Mouse (Mus musculus) intestine, embryonic 14.5 days (tissue): ENCODE results near the gene Hrh2. TPM values are rescaled to one million over a fixed set of nuclear protein-coding genes. Genes with fewer than 3 reads are reported as not detected.

ENCODE experiments used
- polyA plus RNA-seq: library from polyadenylated mRNA; unstranded; fragments of >200 nt; fragmentation: Nextera tagmentation; extraction: Ambion mirVana; gene quantifications from 2 replicates; pipeline ENCODE4 v1.2.1, GENCODE M21; 2014

Hrh2 gene
- polyA plus RNA-seq, 1 experiment from 2014 or later = 0.16 TPM

Other genes starting within 250 kb of the Hrh2 start
- gene Drd1, start 136.4 kb upstream of the Hrh2 start, polyA plus RNA-seq = 0.05 and 0.55 TPM in 2 replicates
- gene Sfxn1, start 120.3 kb upstream of the Hrh2 start, polyA plus RNA-seq = 85.2 and 87.8 TPM in 2 replicates
- gene Cplx2, start 179.2 kb downstream of the Hrh2 start, polyA plus RNA-seq = 5.6 and 6.7 TPM in 2 replicates